Mouse (Mus musculus): ENCODE measurements at regions not wholly inside any gene's neighbourhood (a gene's known extent, or its start where the extent isn't known, plus 50 kb on each side); places are given as distances from the start of the nearest gene placed in this dataset.

DNA sequence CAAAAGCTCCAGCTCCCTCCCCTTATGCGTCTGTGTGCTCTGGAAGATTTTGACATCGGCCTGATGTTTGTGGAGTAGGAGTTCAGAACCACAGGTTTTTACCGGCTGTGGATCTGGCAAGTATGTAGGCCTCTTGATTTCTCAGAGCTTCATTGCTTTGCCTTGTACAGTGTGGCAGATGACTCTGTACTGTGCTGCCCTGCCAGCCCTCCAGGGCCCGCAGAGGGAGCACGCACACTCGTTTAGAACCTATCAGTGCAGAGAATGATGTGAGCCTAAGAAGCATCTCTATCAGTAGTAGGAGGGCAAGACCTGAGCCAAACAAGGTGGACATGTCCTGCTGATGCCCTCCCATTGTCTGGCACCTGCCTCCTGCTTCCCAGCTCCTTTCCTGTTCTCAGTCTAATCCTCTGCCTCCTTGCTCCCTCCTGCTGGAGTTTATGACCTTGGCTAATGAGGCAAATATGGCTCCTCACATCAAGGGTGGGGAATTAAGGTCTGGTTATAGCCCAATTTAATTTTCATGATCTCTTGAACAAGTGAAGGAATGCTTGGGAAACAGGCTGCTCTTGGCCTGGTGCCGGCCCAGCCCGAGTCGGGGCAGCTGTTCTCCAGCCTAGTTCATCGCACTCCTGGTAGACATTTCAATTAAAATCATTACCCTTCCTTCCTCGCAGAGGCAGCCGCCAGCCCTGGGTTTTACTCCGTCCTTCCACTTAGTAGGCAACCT, 344.5 kb downstream of the Tmem38b start:
- no peak for DNase-seq (ENCODE audit: low spot score)

- no peak for DNase-seq (ENCODE audit: low spot score)
Observed at GRCm38 (mm10) chr4:54184213-54184612, 358.4 kb downstream of the Tmem38b start.

DNA sequence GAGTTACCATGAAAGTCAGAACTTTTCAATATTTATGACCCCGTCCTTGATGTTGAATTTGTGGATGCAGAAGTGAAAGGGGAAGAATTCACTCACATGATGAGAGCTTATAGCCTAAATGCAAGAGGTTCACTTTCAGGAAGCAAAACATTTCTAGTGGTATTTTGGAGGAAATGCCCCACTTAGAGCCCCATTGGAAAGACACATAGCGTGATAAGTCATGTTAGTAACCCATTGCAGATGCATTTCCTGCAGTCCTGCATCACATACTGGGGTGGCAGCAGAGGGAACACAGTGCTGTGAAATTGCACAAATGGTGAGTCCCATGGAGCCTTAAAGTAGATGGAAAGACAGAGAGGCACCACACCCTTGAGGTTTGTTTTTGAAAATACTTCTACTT, 369.9 kb downstream of the Tmem38b start:
- no peak for DNase-seq (ENCODE audit: low spot score)

GRCm38 (mm10) chr4:54202440-54202839, 376.6 kb downstream of the Tmem38b start:
- no peak for DNase-seq (ENCODE audit: low spot score)

DNA sequence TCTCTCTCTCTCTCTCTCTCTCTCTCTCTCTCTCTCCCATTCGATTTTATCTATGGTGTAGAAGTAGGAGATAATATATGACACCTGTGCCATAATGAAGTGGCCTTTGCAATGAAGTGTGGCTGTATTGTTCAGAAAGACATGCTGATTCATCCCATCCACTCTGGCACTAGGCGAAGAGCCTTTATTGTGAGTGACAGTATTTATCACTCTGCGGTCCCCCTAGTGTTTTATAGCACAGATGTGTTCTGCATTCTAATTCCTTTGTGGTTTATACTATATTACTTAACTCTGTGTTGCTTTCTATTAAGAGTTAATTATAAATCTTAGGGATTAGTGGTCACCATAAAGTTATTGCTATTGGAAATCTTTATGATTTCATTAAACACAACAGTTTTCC, 398.7 kb downstream of the Tmem38b start:
- DNase-seq (ENCODE audit: low spot score) = no peak

Measured in layer of hippocampus, adult 11-12 months (tissue).